Mouse (Mus musculus): Measurements from ENCODE around the gene Jph2.

- TF ChIP-seq CTCF (IDR thresholded peaks at IDR 0.05; ENCODE audit: control insufficient read depth, insufficient read depth, insufficient replicate concordance, low read depth, low read length), result no peak
- TF ChIP-seq POLR2A (IDR thresholded peaks at IDR 0.05; ENCODE audit: control insufficient read depth, low read depth, low read length), result no peak
These were observed 12.4 kb upstream of the Jph2 start for GRCm38 (mm10) chr2:163410211-163410610.
